Mouse (Mus musculus) ES-Bruce4 (cell line): Measurements from ENCODE around the gene Slc6a18. TPM values are rescaled to one million over a fixed set of nuclear protein-coding genes. Genes with fewer than 3 reads are reported as not detected.

Experiments
- H3K27ac ChIP-seq: 2 replicates; pipeline ENCODE4 v1.5.1; 2012; ENCODE audit warnings: low read length, inconsistent platforms; ENCODE audit not compliant: insufficient read depth
- H3K27me3 ChIP-seq: 2 replicates; pipeline ENCODE4 v1.6.1; 2012; ENCODE audit warnings: mild to moderate bottlenecking, low read length, inconsistent platforms; ENCODE audit not compliant: control insufficient read depth, poor library complexity, insufficient read depth, severe bottlenecking
- H3K36me3 ChIP-seq: 2 replicates; pipeline ENCODE4 v1.6.1; 2012; ENCODE audit warnings: inconsistent platforms, mild to moderate bottlenecking, low read length, moderate library complexity; ENCODE audit not compliant: control insufficient read depth, poor library complexity, insufficient read depth, severe bottlenecking
- H3K4me1 ChIP-seq: one replicate; pipeline ENCODE4 v1.8.1; 2011; ENCODE audit warnings: low read length; ENCODE audit not compliant: control insufficient read depth, insufficient read depth
- H3K4me3 ChIP-seq: 2 replicates; pipeline ENCODE4 v1.5.1; 2011; ENCODE audit warnings: low read depth, mild to moderate bottlenecking, low read length
- H3K9ac ChIP-seq: 2 replicates; pipeline ENCODE4 v1.6.1; 2012; ENCODE audit warnings: low read depth, mild to moderate bottlenecking, inconsistent platforms; ENCODE audit not compliant: poor library complexity, severe bottlenecking
- H3K9me3 ChIP-seq: replicated peaks from 2 replicates; pipeline ENCODE4 v1.6.1; 2012; ENCODE audit warnings: mild to moderate bottlenecking, low read length, inconsistent platforms; ENCODE audit not compliant: control insufficient read depth, poor library complexity, insufficient read depth, severe bottlenecking
- CTCF ChIP-seq: IDR thresholded peaks from one replicate; pipeline ENCODE4 v1.8.1; 2011; ENCODE audit warnings: low read depth, low read length
- EP300 ChIP-seq: IDR thresholded peaks from 2 replicates; pipeline ENCODE4 v1.6.1; 2011; ENCODE audit warnings: low read depth, low read length; ENCODE audit not compliant: insufficient read depth
- POLR2A ChIP-seq: IDR thresholded peaks from one replicate; pipeline ENCODE4 v1.8.1; 2011; ENCODE audit warnings: low read length; ENCODE audit not compliant: insufficient read depth
- polyA plus RNA-seq: library from polyadenylated mRNA; stranded (reverse); fragments of >200 nt; gene quantifications from 2 replicates; pipeline ENCODE4 v1.2.4, GENCODE M21; 2011; ENCODE audit warnings: low read depth; ENCODE audit not compliant: missing spikeins, insufficient read depth, insufficient read length

Gene Slc6a18
- polyA plus RNA-seq, 1 experiment, result not detected

DNA sequence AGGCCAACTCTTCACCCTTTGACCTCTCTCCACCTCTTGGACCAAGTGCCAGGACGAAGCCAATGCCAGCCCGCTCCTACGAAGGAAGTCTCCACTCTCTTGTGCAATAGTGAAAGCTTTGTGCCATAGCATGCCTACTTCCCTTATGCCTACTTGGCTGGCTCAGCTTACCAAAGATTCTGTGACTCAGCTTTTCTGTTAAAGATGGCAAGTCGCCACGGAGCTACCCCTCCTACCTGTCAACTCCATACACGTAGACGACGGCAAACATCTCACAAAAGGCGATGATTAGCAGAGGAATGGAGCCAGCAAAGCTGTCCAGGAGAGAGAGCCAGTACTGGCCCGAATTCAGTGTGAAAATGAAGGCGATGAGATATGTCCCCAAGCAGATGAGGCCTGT lies 5.9 kb upstream of the Slc6a18 start:
- Histone ChIP-seq H3K27ac (no peak overlapping the region), H3K4me1 (no peaks in the 10 kb centered on the region), H3K4me3 (no peak overlapping the region), H3K9me3 (no peaks in the 10 kb centered on the region), H3K9ac (no peak overlapping the region), H3K36me3 (no peaks in the 10 kb centered on the region), H3K27me3 (no peaks in the 10 kb centered on the region)
- no peak for TF ChIP-seq POLR2A
- TF ChIP-seq EP300, result no peak
- no peak for TF ChIP-seq CTCF

DNA sequence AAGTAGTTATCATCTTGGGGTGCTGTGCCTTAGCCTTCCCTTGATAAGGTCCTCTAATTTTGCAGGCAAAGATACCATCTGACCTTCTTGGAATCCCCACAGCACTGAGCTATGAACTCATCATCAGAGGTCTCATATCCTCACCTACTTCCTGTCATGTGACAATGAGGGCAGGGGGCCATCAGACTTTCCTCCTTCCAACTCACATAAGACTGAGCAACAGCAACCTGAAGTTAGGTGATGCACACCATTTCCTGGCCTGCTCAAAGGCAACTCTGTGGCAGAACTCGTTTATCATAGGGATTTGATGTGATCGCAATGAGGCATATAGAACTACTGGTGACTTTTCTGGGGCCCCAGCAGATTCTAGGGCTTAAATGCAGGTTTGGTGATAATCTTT lies 4.4 kb upstream of the Slc6a18 start:
- TF ChIP-seq POLR2A (no peak), EP300 (no peak), CTCF (no peak)
- no peak overlapping the region for H3K9ac ChIP-seq
- H3K9me3 ChIP-seq, result no peaks in the 10 kb centered on the region
- no peak overlapping the region for H3K27ac ChIP-seq
- H3K4me1 ChIP-seq, result no peaks in the 10 kb centered on the region
- H3K27me3 ChIP-seq, result no peaks in the 10 kb centered on the region
- H3K4me3 ChIP-seq, result no peak overlapping the region
- no peaks in the 10 kb centered on the region for H3K36me3 ChIP-seq

DNA sequence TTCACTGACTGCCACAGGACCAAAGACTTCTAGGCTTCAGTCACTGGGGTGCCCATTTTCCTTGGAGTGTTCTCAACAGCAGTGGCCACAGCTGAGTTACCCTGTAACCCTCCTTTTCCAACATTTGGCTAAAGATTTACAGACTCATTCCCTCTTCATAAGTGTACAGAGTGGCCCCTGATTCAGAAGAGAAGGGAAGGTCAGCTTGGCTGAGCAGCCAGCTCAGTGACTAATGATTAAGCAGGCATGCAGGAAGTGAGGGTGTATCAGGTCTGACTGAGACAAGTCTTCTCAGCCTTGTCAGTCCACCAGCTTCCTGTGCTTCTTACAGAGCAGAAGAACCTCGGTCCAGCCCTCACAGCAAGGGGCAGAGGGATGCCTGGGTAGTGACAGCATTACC lies 2.6 kb upstream of the Slc6a18 start:
- H3K27ac ChIP-seq, result no peak overlapping the region
- no peaks in the 10 kb centered on the region for H3K36me3 ChIP-seq

DNA sequence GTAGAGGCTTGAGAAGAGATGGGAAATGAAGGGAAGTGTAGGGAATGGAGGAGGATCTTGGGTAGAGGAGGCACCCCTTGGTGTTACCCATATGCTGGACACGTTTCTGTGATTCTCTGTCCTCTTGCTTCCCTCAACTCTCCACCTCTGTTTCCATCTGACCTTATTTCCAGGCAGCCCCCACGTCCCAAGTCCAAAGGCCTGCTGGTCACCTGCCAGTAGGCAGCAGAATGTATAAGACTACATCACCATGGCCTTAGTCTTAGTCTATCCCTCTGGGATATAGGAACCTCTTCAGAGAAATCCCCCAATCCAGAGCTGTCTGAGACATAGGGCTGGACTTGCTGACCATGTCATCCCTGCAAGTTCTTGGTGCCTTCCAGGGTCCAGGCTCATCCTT lies 1.5 kb upstream of the Slc6a18 start:
- Histone ChIP-seq H3K27me3 (no peaks in the 10 kb centered on the region), H3K9me3 (no peaks in the 10 kb centered on the region), H3K27ac (no peak overlapping the region), H3K9ac (no peak overlapping the region), H3K4me1 (no peaks in the 10 kb centered on the region), H3K4me3 (no peak overlapping the region), H3K36me3 (no peaks in the 10 kb centered on the region)
- TF ChIP-seq POLR2A (no peak), EP300 (no peak), CTCF (no peak)

More for the DNA sequence above, 2.6 kb upstream of the Slc6a18 start:
- no peaks in the 10 kb centered on the region for H3K9me3 ChIP-seq
- no peak overlapping the region for H3K4me3 ChIP-seq
- H3K9ac ChIP-seq, result no peak overlapping the region
- no peak for TF ChIP-seq POLR2A
- TF ChIP-seq EP300, result no peak
- no peak for TF ChIP-seq CTCF
- H3K4me1 ChIP-seq, result no peaks in the 10 kb centered on the region
- H3K27me3 ChIP-seq, result no peaks in the 10 kb centered on the region

DNA sequence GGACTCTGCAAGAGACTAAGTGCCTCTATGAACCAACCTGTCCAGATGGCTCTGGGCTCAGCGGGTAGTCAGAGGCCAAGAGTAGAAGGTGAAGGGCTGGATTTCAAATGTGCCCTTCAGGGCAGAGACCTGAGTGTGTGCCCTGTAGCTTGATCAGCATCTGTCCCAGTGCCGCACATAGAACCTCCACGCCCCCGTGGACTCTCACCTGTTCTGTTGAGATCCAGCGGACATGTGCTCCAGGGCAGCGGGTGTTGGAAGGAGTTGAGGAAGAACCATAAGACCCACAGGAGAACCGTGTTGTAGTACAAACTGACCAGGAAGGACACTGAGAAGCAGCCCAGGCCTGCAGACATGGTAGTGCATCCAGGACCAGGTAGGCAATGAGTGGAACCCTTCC lies 2.7 kb downstream of the Slc6a18 start:
- Histone ChIP-seq H3K9me3 (no peaks in the 10 kb centered on the region), H3K9ac (no peak overlapping the region), H3K4me3 (no peak overlapping the region), H3K27ac (no peak overlapping the region), H3K27me3 (no peaks in the 10 kb centered on the region), H3K4me1 (no peaks in the 10 kb centered on the region), H3K36me3 (no peaks in the 10 kb centered on the region)
- no peak for TF ChIP-seq POLR2A

DNA sequence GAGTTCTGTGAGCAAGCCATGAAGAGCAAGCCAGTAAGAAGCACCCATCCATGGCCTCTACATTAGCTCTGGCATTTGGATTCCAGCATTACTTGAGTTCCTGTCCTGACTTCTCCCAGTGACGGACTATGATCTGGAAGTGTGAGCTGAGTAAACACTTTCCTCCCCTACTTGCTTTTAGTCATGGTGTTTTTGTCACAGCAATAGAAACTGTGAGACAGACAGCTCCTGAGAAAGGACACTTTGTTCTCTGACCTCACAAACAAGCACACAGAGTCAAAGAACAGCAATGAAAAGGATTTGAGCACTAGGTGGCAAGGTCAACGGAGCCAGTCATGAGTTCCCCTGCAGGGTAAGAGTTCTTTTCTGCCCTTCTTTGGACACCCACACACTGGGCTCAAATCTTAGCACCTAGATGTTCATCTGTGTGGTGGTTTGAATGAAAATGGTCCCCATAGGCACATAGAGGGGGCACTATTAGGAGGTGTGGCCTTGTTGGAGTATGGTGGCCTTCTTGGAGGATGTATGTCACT lies 17.6 kb downstream of the Slc6a18 start:
- H3K4me3 ChIP-seq, result no peak overlapping the region
- no peaks in the 10 kb centered on the region for H3K27me3 ChIP-seq
- H3K9me3 ChIP-seq, result no peaks in the 10 kb centered on the region
- TF ChIP-seq POLR2A (no peak), CTCF (no peak), EP300 (no peak)
- H3K9ac ChIP-seq, result no peak overlapping the region
- H3K27ac ChIP-seq, result no peak overlapping the region
- H3K4me1 ChIP-seq, result no peaks in the 10 kb centered on the region
- H3K36me3 ChIP-seq, result no peaks in the 10 kb centered on the region
